Mouse (Mus musculus) ES-Bruce4 (cell line): ENCODE results near the gene Zfp367.

Source experiments
- CTCF ChIP-seq: IDR thresholded peaks from one replicate; pipeline ENCODE4 v1.8.1; 2011; ENCODE audit warnings: low read depth, low read length
- EP300 ChIP-seq: IDR thresholded peaks from 2 replicates; pipeline ENCODE4 v1.6.1; 2011; ENCODE audit warnings: low read depth, low read length; ENCODE audit not compliant: insufficient read depth
- POLR2A ChIP-seq: IDR thresholded peaks from one replicate; pipeline ENCODE4 v1.8.1; 2011; ENCODE audit warnings: low read length; ENCODE audit not compliant: insufficient read depth

- TF ChIP-seq CTCF (no peak), POLR2A (no peak), EP300 (no peak)
These were observed 4.0 kb upstream of the Zfp367 start for GRCm38 (mm10) chr13:64156966-64157365.
